Mouse (Mus musculus): ENCODE data around the gene Endou.
A peak's percentile ranks its signal among the peaks of the same experiment; 100 is the strongest.

Gene Endou

DNA sequence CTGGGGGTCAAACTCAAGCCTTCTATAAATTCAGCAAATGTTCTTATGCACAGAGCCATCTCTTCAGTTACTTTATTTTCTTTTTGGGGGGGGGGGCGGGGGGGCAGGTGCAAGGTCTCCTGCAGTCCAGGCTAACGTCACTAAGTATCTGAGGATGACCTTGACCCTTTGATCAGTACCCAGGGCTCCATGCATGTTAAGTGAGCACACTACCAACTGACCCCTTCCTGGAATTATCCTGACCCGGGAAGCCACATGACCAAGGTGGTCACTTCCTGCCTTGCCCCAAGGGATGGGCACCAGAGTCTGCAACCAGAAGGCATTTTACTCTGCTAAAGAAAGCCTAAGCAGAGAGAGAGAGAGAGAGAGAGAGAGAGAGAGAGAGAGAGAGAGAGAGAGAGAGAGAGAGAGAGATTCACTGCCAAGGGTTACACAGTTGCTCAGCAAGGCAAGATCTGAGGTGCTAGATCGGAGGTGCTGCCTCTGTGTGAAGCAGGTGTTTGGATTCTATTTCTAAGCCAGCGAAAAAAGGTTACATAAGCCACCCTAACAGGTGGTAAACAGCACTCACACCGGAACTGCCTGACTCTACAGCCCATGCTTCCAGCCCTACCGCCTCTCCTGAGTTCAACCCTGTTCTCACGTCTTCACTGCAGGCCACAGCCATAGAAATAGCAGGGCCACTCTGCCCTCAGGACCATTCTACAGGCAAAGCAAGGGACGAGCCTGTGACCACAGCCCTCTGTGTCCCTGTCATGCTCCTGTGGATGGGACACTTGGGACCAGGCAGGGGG is 32.3 kb upstream of the Endou start:
- no peak for TF ChIP-seq GATA4 (IDR thresholded peaks at IDR 0.05; ENCODE audit: insufficient replicate concordance, low read length)

DNA sequence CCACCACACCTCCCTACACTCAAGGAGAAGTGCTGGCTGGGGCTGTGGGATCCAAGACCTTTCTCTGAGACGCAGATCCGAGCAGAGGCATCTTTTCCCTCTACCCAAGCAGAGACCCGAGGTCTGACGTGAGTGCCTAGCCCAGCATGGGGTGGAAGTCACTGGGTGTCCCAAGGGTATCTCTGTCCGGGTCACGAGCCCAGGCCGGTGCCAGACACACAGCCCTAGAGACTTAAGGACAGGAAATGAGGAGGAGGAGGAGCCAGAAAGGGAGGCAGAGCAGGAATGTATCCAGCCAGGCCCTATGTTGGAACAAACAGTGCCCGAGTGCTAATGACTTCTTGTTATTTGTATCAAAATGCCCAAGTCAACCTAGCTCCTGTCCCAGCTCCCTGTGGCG is 31.6 kb upstream of the Endou start:
- TF ChIP-seq GATA4 (IDR thresholded peaks at IDR 0.05; ENCODE audit: insufficient replicate concordance, low read length) = peak; percentile 85; the same call in 1 of the 2 replicates

DNA sequence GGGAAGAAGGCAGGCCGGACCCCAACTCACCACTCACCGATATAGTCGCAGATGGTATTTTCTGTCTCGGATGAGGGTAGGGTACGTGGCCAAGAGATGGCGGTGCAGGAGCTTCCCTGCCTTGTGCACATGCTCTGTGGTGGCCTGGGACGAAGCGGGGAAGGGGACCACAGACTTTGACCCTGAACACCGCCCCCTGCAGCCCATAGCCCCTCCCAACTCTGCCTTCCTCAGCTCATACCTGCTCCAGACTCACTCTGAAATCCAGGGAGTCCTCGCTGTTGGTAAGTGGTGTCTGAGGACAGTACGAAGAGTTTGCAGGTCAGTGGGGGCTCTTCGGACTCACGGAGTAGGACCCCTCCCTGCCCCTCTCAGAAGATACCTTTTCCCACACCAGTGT is 30.3 kb upstream of the Endou start:
- TF ChIP-seq GATA4 (IDR thresholded peaks at IDR 0.05; ENCODE audit: insufficient replicate concordance, low read length) = no peak

DNA sequence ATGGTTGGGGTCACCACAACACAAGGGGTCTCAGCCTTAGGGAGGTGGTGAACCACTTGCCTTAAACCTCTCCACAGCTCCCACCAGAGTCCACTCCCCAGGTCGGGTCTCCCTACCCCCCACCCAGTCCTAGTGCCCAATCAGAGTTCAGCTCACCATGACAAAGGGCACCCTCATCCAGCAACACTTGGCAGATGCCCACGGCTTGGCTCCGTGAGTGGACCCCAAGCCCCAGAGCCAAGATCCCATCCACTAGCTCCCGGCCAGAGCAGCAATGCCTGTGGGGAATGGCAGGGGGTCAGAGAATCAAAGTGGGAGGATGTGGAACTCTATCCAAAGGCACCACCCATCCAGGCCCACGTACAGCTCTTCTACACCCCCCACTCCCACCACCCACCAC is 29.8 kb upstream of the Endou start:
- no peak for TF ChIP-seq GATA4 (IDR thresholded peaks at IDR 0.05; ENCODE audit: insufficient replicate concordance, low read length)

DNA sequence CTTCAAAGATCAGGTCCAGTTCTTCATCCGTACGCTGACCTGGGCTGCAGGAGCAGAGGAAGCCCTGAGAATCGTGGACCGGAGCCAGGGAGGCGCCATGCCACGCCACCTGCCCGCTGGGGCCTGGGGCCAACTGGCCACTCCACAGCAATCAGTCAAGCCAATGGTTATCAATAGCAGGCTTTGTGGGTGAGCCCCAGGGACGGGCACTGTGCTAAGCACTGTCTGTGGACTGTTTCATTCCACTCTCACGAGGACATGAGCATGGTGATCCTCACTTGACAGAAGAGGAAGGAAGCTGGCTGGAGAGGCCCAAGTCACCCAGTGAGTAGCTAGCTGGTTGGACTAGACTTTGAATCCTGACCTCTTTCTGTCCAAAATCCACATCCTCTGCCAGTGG is 28.9 kb upstream of the Endou start:
- TF ChIP-seq GATA4 (IDR thresholded peaks at IDR 0.05; ENCODE audit: insufficient replicate concordance, low read length) = no peak

DNA sequence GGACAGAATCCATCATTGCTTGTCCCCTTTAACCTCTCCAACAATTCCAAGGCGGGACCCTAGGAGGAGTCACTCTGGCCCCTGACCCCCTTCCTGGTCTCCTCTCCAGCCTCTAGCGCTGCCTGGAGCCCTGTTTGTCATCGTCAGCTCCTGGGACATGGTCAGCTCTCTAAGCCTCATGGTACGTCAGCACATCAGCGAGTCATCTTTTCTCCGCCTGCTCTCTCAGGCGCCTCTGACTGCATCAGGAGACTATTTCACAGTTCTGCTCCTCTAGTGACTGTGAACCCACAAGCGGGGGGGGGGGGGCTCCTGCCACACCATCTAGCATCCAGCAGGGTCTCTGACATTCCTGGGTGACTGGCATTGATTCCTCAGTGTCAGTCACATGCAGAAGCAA is 24.2 kb upstream of the Endou start:
- TF ChIP-seq GATA4 (IDR thresholded peaks at IDR 0.05; ENCODE audit: insufficient replicate concordance, low read length) = no peak

DNA sequence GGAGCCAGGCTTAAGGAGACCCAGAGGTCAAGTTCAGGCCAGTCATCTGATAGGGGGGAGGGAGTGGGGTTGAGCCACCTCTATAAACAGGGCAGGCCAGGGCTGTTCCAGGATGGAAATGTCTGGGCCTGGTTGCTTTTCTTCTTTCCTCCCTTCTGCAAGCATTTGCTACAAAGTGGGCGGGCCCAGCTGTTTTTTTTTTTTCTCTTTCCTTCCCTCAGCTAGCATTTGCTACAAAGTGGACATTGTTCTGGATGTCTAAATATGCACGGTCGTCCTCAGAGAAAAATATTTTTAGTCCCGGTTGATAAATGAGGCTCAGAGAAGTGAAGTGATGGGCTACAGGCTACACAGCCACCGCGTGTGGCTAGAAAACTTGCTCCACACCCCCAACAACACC is 23.3 kb upstream of the Endou start:
- TF ChIP-seq GATA4 (IDR thresholded peaks at IDR 0.05; ENCODE audit: insufficient replicate concordance, low read length) = no peak

DNA sequence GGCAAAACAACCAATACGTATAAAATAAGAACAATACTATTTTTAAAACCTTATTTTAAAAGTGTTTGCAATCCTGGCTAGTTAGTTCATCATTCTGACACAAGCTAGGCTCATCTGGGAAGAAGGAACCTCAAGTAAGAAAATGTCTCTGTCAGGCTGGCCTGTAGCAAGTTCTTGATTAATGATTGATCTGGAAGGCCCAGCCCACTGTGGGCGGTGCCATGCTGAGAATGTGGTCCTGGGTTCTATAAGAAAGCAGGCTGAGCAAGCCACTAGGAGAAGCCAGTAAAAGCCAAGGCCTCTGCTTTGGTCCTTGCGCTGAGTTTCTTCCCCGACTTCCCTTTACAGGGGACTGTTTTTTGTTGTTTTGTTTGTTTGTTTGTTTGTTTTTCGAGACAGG is 21.4 kb upstream of the Endou start:
- TF ChIP-seq GATA4 (IDR thresholded peaks at IDR 0.05; ENCODE audit: insufficient replicate concordance, low read length) = no peak

DNA sequence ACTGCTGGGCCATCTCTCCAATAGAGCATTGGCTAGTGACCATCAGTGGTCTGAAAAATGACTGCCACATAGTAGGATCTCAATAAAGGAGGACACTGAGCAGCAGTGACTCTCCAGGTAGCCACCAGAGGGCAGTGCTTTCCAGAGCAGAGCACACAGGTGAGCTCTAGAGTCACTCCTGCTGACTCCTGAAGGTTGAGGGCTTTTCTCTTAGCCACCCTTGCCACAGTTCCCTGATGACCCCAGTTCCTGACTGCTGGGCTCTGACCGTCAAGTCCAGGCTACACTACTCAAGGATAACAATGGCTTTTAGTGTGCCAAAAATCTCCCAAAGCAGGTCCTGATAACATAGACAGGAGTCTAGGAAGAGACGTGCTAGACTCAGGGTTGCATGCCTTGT is 20.5 kb upstream of the Endou start:
- TF ChIP-seq GATA4 (IDR thresholded peaks at IDR 0.05; ENCODE audit: insufficient replicate concordance, low read length) = no peak; the same call in 1 of the 2 replicates

DNA sequence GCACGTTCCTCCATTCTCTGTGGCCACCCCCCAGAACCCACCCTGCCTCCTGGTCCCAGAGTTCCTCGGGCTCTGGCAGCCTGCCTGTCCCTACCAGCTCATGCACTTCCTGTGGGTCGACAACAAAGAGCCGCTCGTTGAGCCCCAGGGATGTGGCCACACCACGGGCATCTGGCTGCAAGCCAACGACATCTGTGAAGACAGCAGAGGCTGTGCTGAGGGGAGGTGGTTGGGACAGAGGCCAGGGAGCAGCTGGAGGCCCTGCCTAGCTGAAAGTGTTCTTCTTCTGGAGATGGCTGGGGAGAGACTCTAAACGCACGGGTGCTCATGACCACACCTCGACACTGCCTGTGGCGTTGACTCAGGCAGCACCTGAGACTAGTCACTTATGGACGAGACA is 19.6 kb upstream of the Endou start:
- TF ChIP-seq GATA4 (IDR thresholded peaks at IDR 0.05; ENCODE audit: insufficient replicate concordance, low read length) = no peak

DNA sequence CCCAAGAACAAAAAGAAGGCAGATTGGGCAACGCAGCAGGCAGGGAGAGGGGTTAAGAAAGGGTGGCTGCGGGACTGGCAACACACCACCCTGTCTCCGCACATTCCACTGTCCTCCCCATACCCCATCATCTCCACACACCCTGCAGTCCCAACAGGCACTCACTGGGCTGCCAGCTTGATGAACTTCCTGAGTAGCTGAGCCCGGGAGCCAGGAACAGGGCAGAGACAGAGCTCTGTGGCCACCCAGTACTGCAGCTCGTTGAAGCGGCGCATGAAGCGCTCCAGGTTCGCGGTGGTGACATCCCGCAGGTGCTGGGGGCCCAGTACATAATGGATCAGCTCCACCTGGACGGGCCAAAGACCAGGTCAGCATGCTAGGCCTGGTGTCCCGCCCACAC is 18.7 kb upstream of the Endou start:
- TF ChIP-seq GATA4 (IDR thresholded peaks at IDR 0.05; ENCODE audit: insufficient replicate concordance, low read length) = no peak

DNA sequence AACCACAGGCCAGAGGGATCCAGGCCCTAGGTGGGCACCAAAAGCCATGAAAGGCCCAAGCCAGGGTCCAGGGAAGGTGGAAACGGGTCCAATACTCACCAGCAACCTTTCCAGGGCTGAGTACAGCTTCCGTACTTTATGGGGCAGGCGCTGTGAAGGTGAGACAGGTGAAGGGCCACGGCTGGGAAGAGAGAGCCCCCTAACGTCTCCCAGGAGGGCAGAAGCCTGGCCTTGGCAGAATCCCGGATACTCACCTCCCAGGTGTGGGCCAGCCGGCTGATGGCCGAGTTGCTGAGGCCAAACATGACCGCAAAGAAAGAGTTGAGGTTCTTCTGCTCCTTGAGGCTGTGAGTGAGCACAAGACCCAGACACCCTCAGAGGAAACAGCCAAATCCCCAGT is 18.3 kb upstream of the Endou start:
- no peak for TF ChIP-seq GATA4 (IDR thresholded peaks at IDR 0.05; ENCODE audit: insufficient replicate concordance, low read length)

DNA sequence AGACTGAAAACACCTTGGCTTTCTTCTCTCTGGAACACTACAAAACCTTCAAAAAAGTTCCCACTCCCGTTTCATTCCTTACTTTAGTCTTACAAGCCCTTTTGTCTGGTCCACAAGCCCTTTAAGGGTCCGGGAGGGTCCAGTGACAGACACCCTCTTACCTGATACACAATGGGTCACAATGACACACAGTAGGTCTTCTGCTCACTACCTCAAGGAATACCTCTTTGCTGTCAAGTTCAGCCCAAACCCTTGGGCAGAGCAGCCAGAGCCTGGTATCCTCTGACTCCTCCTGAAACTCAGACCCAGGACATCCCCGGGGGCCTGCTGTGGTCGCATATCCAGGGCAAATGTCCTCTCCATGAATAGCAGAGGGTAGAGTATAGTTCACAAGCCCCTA is 17.8 kb upstream of the Endou start:
- no peak for TF ChIP-seq GATA4 (IDR thresholded peaks at IDR 0.05; ENCODE audit: insufficient replicate concordance, low read length)

DNA sequence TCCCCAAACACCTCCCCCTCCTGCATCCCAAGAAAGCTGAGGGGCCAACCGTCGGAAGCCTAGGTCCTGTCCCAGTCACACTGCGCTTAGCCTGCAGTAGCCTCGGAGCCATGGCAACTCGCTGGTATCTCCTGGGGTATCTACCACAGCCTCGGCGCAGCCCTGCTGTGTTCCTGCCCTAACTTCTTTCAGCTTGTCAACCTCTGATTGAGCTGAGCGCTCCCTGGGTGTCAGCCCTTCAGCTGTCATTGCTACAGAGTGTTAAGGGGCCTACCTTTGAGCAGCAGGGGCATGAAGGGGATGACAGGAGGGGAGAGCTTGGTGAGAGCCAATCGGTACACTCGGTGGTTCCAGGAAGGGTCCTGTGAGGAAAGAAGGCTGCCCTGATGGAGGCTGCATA is 17.2 kb upstream of the Endou start:
- no peak for TF ChIP-seq GATA4 (IDR thresholded peaks at IDR 0.05; ENCODE audit: insufficient replicate concordance, low read length)

DNA sequence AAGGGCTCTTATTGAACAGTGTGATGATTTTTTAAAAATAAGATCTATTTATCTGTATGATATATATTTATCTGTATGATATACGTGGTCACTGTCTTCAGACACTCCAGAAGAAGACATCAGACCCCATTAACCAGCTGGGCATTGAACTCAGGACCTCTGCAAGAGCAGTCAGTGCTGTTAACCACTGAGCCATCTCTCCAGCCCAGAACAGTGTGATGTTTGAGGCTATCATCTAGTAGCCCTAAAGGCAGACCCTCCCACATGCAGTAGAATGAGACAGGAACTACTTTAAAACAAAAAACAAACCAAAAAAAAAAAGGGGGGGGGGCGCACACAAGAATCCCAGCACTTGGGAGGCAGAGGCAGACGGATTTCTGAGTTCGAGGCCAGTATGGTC is 16.3 kb upstream of the Endou start:
- no peak for TF ChIP-seq GATA4 (IDR thresholded peaks at IDR 0.05; ENCODE audit: insufficient replicate concordance, low read length)

DNA sequence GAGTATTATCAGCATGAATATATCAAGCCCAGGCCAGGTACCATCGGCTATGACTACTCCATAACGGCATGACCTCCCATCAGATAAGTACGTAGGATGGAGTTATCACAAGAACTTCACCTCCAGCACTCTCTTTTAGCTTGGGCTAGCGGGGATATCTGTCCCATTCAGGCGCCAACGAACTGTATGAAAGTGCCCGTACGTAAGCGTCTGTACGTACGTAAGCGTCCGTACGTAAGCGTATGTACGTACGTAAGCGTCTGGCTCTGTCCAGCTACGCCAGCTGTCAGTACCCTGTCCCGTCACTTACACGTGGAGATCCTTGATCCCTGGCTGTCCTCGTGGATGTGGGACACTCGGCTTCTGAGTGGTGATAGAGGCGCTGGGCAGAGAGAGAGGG is 15.6 kb upstream of the Endou start:
- TF ChIP-seq GATA4 (IDR thresholded peaks at IDR 0.05; ENCODE audit: insufficient replicate concordance, low read length) = no peak

DNA sequence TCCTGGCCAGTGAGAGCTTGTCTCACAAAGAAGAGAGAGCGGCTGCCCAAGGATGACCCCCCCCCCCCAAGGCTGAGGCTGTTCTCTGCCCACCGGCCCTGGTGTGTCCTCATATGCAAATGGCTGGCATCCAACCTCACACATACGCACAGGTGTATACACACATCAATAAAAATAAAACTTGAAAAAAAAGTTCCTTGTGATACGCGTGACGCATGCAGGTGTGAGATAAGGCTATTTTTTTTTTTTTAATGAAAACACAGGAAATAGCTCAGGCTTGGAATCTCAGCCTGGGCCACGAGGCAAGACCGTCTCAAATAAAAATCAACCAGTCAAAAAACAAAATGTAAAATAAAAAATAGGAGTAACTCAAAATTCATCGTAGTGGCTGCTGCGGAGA is 15.1 kb upstream of the Endou start:
- no peak for TF ChIP-seq GATA4 (IDR thresholded peaks at IDR 0.05; ENCODE audit: insufficient replicate concordance, low read length)
